Mouse (Mus musculus) MEL (cell line): Measurements from ENCODE around the gene Srsf2.

Source experiments
- BHLHE40 ChIP-seq: IDR thresholded peaks from 2 replicates; pipeline ENCODE4 v1.6.1; 2012; ENCODE audit warnings: low read depth, mild to moderate bottlenecking, inconsistent platforms, low read length, improper control_type of control experiment, borderline replicate concordance
- CTCF ChIP-seq, 3 experiments: IDR thresholded peaks in 2 of 3; conservative IDR thresholded peaks in 1 of 3; 2 replicates each; pipeline ENCODE4 v1.5.1; 2011 to 2012; ENCODE audit warnings: low read length in 3 of 3, low read depth in 2 of 3, mild to moderate bottlenecking in 2 of 3, improper control_type of control experiment in 1 of 3, inconsistent platforms in 1 of 3, mixed read lengths in 1 of 3, moderate library complexity in 1 of 3; ENCODE audit not compliant: control insufficient read depth in 1 of 3, insufficient read depth in 1 of 3, poor library complexity in 1 of 3, severe bottlenecking in 1 of 3
- ELF1 ChIP-seq: IDR thresholded peaks from 2 replicates; pipeline ENCODE4 v1.6.1; 2014; ENCODE audit warnings: low read depth, mild to moderate bottlenecking, inconsistent platforms, low read length, improper control_type of control experiment, moderate library complexity
- ETS1 ChIP-seq: IDR thresholded peaks from 2 replicates; pipeline ENCODE4 v1.6.1; 2012; ENCODE audit warnings: low read depth, mild to moderate bottlenecking, inconsistent platforms, low read length, improper control_type of control experiment, moderate library complexity
- GATA1 ChIP-seq: IDR thresholded peaks from 2 replicates; pipeline ENCODE4 v1.6.1; 2011; ENCODE audit warnings: low read depth, low read length, improper control_type of control experiment
- MXI1 ChIP-seq: IDR thresholded peaks from 2 replicates; pipeline ENCODE4 v1.6.1; 2011; ENCODE audit warnings: mild to moderate bottlenecking, low read depth, low read length, improper control_type of control experiment
- POLR2A ChIP-seq, 2 experiments: IDR thresholded peaks; 2 replicates each; pipeline ENCODE4 v1.6.1; 2011 to 2012; ENCODE audit warnings: low read length in 2 of 2, mild to moderate bottlenecking in 2 of 2, control low read depth in 1 of 2, improper control_type of control experiment in 1 of 2, low read depth in 1 of 2, moderate library complexity in 1 of 2; ENCODE audit not compliant: control insufficient read depth in 1 of 2, insufficient read depth in 1 of 2, poor library complexity in 1 of 2
- POLR2AphosphoS2 ChIP-seq: IDR thresholded peaks from 2 replicates; pipeline ENCODE4 v1.6.1; 2011; ENCODE audit warnings: low read length, improper control_type of control experiment
- SMC3 ChIP-seq: IDR thresholded peaks from 2 replicates; pipeline ENCODE4 v1.6.1; 2011; ENCODE audit warnings: low read depth, low read length, improper control_type of control experiment

- TF ChIP-seq MXI1 (no peak), CTCF (IDR thresholded peaks at IDR 0.05 in 2 of 3, conservative IDR thresholded peaks at IDR 0.05 in 1 of 3; ENCODE audit: control insufficient read depth in 1 of 3, insufficient read depth in 1 of 3, low read depth in 2 of 3, low read length in 3 of 3, poor library complexity in 1 of 3, severe bottlenecking in 1 of 3) (no peak), POLR2A (IDR thresholded peaks at IDR 0.05; ENCODE audit: control insufficient read depth in 1 of 2, insufficient read depth in 1 of 2, low read depth in 1 of 2, low read length in 2 of 2, poor library complexity in 1 of 2) (no peak), POLR2AphosphoS2 (no peak), SMC3 (no peak), GATA1 (no peak), ETS1 (no peak), ELF1 (no peak), BHLHE40 (no peak)
These were observed 11.6 kb upstream of the Srsf2 start for GRCm38 (mm10) chr11:116864444-116864843.
